8 mouse cellular contexts compared by ENCODE assay signal in genomic region chrX:71623843-71624242, GRCm38 (mm10). TPM values are rescaled to one million over a fixed set of nuclear protein-coding genes. Genes with fewer than 3 reads are reported as not detected.
A peak's percentile ranks its signal among the peaks of the same experiment; 100 is the strongest.
DNase-seq lines count a peak whose midpoint lies in the region; ATAC-seq and TF ChIP-seq lines count a peak whose summit lies in the region.

No protein-coding gene starts in this region.

- H3K27ac ChIP-seq in forebrain, embryonic 10.5 days: no peak overlapping the region
- no peak overlapping the region for H3K27ac ChIP-seq in forebrain, embryonic 16.5 days (ENCODE audit: low read length)
- no peak overlapping the region for H3K27ac ChIP-seq in liver, embryonic 12.5 days
- H3K27ac ChIP-seq in embryonic fibroblast, embryonic 13.5 days (ENCODE audit: insufficient read depth, low read length): no peak overlapping the region

- no peak for TF ChIP-seq POLR2A in embryonic fibroblast, embryonic 13.5 days (IDR thresholded peaks at IDR 0.05; ENCODE audit: low read depth, low read length)

- 24% methylated on average over 1 of the region's 1 CpGs for whole genome bisulfite sequencing in forebrain, embryonic 10.5 days
- WGBS in forebrain, embryonic 16.5 days: 7% methylated on average over 1 of the region's 1 CpGs
- 4% methylated on average over 1 of the region's 1 CpGs for WGBS in liver, embryonic 12.5 days (ENCODE audit: insufficient replicate concordance)

- no peaks in the 10 kb centered on the region for H3K27me3 ChIP-seq in forebrain, embryonic 10.5 days (ENCODE audit: poor library complexity, severe bottlenecking)
- no peaks in the 10 kb centered on the region for H3K27me3 ChIP-seq in forebrain, embryonic 16.5 days (replicated peaks; ENCODE audit: control insufficient read depth, insufficient read depth, low read length)
- no peaks in the 10 kb centered on the region; the same call in 1 of the 2 replicates for H3K27me3 ChIP-seq in liver, embryonic 12.5 days (replicated peaks)

- H3K9me3 ChIP-seq in forebrain, embryonic 10.5 days: no peaks in the 10 kb centered on the region
- no peaks in the 10 kb centered on the region for H3K9me3 ChIP-seq in forebrain, embryonic 16.5 days (ENCODE audit: control insufficient read depth, low read length)
- H3K9me3 ChIP-seq in liver, embryonic 12.5 days (replicated peaks): no peaks in the 10 kb centered on the region

- ATAC-seq in forebrain, embryonic 16.5 days: no peak
- ATAC-seq in liver, embryonic 12.5 days: no peak

- H3K4me1 ChIP-seq in forebrain, embryonic 10.5 days: no peaks in the 10 kb centered on the region
- no peaks in the 10 kb centered on the region for H3K4me1 ChIP-seq in forebrain, embryonic 16.5 days (replicated peaks; ENCODE audit: control insufficient read depth, insufficient read depth, low read length)
- H3K4me1 ChIP-seq in liver, embryonic 12.5 days: no peaks in the 10 kb centered on the region
- H3K4me1 ChIP-seq in embryonic fibroblast, embryonic 13.5 days (ENCODE audit: control insufficient read depth, insufficient read depth, low read length): no peaks in the 10 kb centered on the region

- TF ChIP-seq CTCF in embryonic fibroblast, embryonic 13.5 days (IDR thresholded peaks at IDR 0.05; ENCODE audit: borderline replicate concordance, insufficient read depth, low read length): peak; percentile 55; the same call in 1 of the 2 replicates

- H3K36me3 ChIP-seq in forebrain, embryonic 10.5 days (replicated peaks): no peaks in the 10 kb centered on the region
- no peaks in the 10 kb centered on the region for H3K36me3 ChIP-seq in forebrain, embryonic 16.5 days (ENCODE audit: control insufficient read depth, insufficient read depth)
- H3K36me3 ChIP-seq in liver, embryonic 12.5 days: no peaks in the 10 kb centered on the region

- no peak overlapping the region for H3K4me3 ChIP-seq in forebrain, embryonic 10.5 days
- H3K4me3 ChIP-seq in forebrain, embryonic 16.5 days (replicated peaks; ENCODE audit: low read length): no peak overlapping the region
- H3K4me3 ChIP-seq in liver, embryonic 12.5 days: no peak overlapping the region
- H3K4me3 ChIP-seq in embryonic fibroblast, embryonic 13.5 days (ENCODE audit: insufficient read depth, low read length): no peak overlapping the region

- H3K4me2 ChIP-seq in forebrain, embryonic 16.5 days (ENCODE audit: low read length): no peak overlapping the region
- no peak overlapping the region for H3K4me2 ChIP-seq in liver, embryonic 12.5 days

- DNase-seq in forebrain, embryonic 10.5 days (ENCODE audit: extremely low spot score, low spot score): peak; percentile 25
- DNase-seq in liver (peak; percentile 51), ZHBTc4 (ENCODE audit: low read depth, low spot score) (peak; percentile 70)
- DNase-seq in naive thymus-derived CD4-positive, alpha-beta T cell, adult 2 months (ENCODE audit: low read depth): peak; percentile 28
- DNase-seq in cerebellum, adult 8-10 months: no peak

- H3K9ac ChIP-seq in forebrain, embryonic 16.5 days (replicated peaks; ENCODE audit: low read depth, low read length): no peak overlapping the region
- no peak overlapping the region for H3K9ac ChIP-seq in liver, embryonic 12.5 days

RNA-seq across cellular contexts. Expression of gene Gpr50, which starts 39.6 kb away (rescaled TPM):
- 5.3 and 10.4 TPM in 2 replicates for polyA plus RNA-seq in forebrain, embryonic 10.5 days (2016; fragmentation: Nextera tagmentation; extraction: Ambion mirVana)
- 0.63 and 4.1 TPM in 2 replicates for polyA plus RNA-seq in forebrain, embryonic 16.5 days (2015; fragmentation: Nextera tagmentation; extraction: Ambion mirVana)
- 0.06 and 0.11 TPM in 2 replicates for polyA plus RNA-seq in liver, embryonic 12.5 days (2016; fragmentation: Nextera tagmentation; extraction: Ambion mirVana)
- polyA plus RNA-seq in embryonic fibroblast, embryonic 13.5 days (2011; ENCODE audit: insufficient read length, low read depth, missing spikeins): not detected in 2 replicates
